Mouse (Mus musculus) layer of hippocampus, adult 9-10 months (tissue): Measurements from ENCODE around the gene Adam11.

Source experiments
- DNase-seq: peaks from one replicate; pipeline ENCODE4 v3.0.0; 2022; ENCODE audit warnings: low spot score

The Adam11 gene

DNA sequence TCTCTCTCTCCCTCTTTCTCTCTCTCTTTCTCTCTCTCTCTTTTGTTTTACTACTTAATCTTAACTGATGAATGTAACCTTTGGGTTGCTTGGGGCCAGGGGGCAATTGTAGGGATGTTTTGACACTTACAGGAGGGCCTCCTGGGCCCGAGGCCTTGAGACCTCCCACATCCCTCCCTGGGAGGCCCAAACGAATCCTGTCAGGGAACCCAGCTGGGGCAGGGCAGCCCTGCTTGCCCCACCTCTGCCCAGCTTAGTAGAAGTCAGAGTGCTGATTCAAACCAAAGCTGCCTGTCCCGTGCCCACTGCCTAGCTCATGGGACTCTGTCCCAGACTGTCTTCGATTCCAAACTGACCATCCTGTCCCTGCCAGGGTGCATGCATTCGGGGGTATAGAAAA is 17.4 kb downstream of the Adam11 start:
- DNase-seq = no peak

DNA sequence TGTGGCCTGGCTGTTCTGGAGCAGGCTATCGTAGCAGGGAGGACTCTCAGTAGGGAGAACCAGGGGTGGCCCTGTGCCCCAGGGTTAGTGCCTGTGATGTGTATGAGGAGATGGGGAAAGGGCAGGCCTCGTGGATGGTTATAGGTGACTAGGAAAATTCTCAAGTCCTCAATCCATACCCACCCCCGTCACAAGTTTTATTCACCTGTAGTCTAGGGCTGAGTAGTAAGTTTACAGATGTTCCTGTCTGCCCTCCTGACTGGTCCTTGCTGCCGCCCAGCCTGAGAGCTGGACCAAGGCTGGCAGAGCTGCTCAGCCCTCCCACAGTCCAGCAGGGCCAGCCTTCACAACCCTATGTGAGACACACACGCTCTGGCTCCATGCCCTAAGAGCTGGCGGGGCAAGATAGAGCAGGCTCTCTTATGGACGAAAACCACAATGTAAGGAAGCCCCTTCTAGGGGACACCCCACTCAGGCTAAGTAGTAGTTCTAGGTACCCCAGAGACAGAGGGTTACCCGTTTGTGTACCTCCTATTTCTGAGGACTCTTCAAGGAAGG is 17.9 kb downstream of the Adam11 start:
- no peak for DNase-seq

GRCm38 (mm10) chr11:102779824-102780223 is 18.6 kb downstream of the Adam11 start:
- no peak for DNase-seq

- no peak for DNase-seq
Measured at GRCm38 (mm10) chr11:102780271-102780985, 19.2 kb downstream of the Adam11 start.

DNA sequence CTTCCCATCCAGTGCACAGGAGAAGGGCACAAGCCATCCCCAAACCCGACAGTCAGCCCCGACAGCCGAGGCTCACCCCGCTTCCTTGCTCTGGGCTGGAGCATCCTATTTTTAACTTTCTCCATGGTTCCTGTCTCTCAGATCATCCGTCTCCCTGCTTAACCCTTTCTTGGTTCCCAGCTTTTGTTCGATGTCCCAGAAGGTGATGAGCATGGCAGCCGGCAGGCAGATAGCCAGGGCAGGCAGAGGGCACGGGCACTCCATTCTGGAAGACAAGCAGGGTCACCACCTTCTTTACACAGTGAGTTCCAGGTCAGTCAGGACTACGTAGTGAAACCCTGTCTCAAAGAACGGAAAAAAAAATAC is 19.7 kb downstream of the Adam11 start:
- no peak for DNase-seq

GRCm38 (mm10) chr11:102781523-102781922 is 20.3 kb downstream of the Adam11 start:
- DNase-seq = no peak

DNA sequence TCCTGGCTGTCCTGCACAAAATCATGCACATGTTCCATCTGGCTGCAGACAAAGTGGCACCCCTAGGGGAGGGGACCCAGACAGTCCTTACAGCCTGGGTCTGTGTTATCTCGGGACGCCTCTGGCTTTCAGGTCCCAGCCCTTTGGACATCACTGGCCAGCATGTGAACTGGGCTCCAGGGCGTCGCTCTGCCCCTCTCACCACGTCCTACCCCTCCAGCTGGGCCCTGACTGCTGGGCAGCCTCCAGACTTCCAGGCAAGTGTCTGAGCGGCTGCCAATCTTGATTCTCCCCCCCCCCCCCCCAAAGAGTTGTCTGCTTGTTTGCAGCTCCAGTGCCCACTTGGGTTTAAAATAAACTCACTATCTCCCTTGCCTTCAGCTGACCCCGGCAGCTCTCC is 22.2 kb downstream of the Adam11 start:
- DNase-seq = no peak

DNA sequence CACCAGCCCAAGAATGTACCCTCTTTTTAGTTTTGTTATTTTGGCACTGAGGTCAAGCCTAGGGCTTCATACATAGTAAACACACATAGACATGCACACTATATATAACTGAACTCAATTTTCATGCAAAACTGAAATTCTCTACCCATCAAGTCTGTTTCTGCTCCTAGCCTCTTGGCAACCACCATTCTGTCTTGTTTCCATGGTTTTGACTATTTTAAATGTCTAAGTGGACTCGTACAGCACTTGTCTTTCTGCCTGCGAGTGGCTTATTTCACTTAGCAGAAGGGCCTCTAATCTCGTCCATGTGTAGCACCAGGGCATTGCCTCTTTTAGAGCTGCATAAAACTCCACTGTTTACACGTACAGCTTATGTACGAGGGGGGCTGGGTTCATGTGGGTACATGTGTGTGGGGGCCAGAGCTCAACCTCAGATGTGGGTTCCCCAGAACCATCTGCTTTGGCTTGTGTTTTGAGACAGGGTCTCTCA is 26.5 kb downstream of the Adam11 start:
- DNase-seq = no peak

GRCm38 (mm10) chr11:102791682-102792445 is 30.6 kb downstream of the Adam11 start:
- DNase-seq = no peak

DNA sequence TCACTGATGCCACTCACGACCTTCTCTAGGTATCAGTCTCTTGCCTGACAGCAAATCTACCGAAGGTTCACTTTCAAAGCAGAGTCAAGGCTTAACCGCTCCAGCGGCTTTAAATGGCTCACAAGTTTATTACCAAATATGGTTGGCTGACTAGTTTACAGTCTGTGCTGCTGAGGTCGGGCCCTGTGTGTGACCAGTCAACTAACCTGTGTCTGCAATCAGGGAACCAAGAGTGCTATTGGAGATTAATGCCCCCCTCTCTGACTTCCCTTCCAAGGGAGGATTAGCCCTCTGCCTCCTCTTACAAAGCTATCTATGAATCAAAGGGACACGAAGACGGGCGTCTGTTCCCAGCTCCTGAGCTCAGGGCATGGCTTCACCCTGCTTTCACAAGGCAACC is 32.9 kb downstream of the Adam11 start:
- no peak for DNase-seq

GRCm38 (mm10) chr11:102803453-102803852 is 42.2 kb downstream of the Adam11 start:
- DNase-seq = no peak

- no peak for DNase-seq
Measured at GRCm38 (mm10) chr11:102808246-102808645, 47.0 kb downstream of the Adam11 start.

GRCm38 (mm10) chr11:102810721-102811485 is 49.7 kb downstream of the Adam11 start:
- peak; percentile 16 for DNase-seq

- no peak for DNase-seq
Measured at GRCm38 (mm10) chr11:102814881-102815280, 53.6 kb downstream of the Adam11 start.

DNA sequence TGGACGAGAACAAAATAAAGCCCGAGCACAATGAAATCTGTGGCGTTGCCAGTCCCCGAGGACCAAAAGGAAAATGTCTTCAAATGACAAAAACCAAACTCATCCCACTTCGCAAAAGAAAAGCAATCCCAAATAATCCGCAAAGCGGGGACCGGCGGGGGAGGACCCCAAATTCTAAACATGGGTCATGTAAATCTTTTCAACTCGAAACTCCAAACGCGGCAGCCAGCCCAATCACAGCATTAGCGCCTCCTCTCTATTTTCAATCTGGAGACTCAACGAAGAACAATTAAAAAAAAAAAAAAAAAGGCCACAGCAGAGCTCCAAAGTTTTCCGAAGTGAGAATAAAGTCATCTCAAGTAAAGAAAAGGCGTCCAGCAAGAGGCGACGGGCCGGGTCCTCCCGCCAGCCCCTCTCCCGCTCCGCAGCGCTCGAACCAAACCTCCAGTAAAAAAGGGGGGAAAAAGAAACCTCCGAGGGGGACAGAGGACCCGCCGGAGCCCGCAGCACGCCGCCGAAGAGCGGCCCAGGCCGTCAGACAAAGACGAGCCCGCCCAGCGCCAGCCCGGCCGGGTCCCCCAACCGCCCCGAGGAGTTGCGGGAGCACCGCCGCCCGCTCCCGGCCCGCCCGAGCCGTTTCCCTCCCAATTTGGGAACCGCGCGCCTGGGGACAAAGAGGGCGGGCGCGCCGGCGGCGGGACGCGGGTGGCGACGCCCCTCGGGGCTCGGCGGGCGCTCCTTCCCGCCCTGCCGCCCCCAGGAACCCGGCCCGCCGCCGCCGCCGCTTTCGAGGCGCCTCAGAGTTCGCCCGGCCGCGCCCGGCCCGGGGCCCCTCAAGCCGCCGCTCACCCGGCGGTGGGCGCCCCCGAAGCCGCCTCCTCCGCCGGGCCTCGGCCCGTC is 57.1 kb downstream of the Adam11 start:
- DNase-seq = no peak

GRCm38 (mm10) chr11:102819021-102819782 is 58.0 kb downstream of the Adam11 start, which contains the start of gene Gjc1:
TSS of gene Gjc1 (minus strand) at chr11:102819700.
- DNase-seq = no peak

- DNase-seq = no peak
Measured at GRCm38 (mm10) chr11:102819783-102820385, 58.6 kb downstream of the Adam11 start.

GRCm38 (mm10) chr11:102820432-102820831 is 59.2 kb downstream of the Adam11 start:
- DNase-seq = no peak

DNA sequence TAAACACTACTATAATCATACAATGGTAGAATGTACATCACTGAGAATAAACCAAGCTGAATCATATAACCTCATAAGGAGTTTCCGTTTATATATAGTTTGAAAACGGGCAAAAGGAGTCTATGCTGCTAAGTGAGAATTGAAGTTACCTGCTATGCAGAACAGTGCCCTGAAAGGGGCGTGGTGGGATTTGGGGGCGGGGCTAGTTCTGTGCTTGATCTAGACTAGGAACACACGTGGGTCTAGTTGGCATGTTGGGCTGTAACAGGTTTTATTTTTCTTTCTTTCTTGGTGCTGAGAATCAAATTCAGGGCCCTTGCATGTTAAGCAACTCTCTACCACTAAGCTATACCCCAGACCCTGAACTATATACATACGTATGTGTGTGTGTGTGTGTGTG is 60.0 kb downstream of the Adam11 start:
- no peak for DNase-seq

- DNase-seq = no peak
Measured at GRCm38 (mm10) chr11:102826476-102826875, 65.2 kb downstream of the Adam11 start.
